Mouse (Mus musculus): Measurements from ENCODE around the gene Gm14685. TPM values are rescaled to one million over a fixed set of nuclear protein-coding genes. Genes with fewer than 3 reads are reported as not detected.

Gene Gm14685
- polyA plus RNA-seq (2012; ENCODE audit: low replicate concordance): 0.04 TPM in 1 of 2 replicates, not detected in the other

GRCm38 (mm10) chrX:73116747-73117146, at the start of gene Gm14685:
Gene Gm14685 (plus strand): TSS chrX:73117047.

GRCm38 (mm10) chrX:73082267-73083055, 34.4 kb upstream of the Gm14685 start, which contains the start of gene Xlr4a:
Gene Xlr4a (minus strand): TSS chrX:73082478.

GRCm38 (mm10) chrX:73096941-73097508, 19.8 kb upstream of the Gm14685 start, which contains the start of gene Xlr3a:
Gene Xlr3a (minus strand): TSS chrX:73097095.

GRCm38 (mm10) chrX:73148496-73148895, 31.6 kb downstream of the Gm14685 start, which contains the start of gene Xlr5b:
Gene Xlr5b (plus strand): TSS chrX:73148796.

DNA sequence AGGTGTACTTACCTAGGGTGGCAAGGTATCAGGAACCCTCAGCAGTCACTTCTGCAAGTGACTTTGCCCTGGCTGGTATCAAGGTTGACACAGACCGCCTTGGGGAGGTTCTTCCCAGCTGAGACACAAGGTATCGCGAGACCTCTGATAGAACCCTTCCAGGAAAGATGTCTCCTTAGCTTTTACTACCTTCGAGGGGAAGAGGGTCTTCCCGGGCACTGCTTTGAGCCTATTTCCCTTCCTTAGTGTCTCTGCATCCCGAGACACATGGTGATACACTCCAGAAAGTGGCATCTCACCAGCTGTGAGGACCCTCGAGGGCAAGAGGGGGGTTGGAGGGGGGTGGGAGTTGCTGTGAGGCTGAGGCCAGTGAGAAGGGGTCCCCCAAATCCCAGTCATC, 32.5 kb downstream of the Gm14685 start, which contains the start of gene DXBay18:
TSS of gene DXBay18 (minus strand) at position 101 of the 400 bp plus-strand sequence.

GRCm38 (mm10) chrX:73176889-73177288, 60.0 kb downstream of the Gm14685 start, which contains the start of gene Spin2d:
Gene Spin2d (minus strand): TSS chrX:73176989.

Other genes starting within 250 kb of the Gm14685 start
- gene Cetn2, start 198.6 kb upstream of the Gm14685 start, polyA plus RNA-seq (2012; ENCODE audit: low replicate concordance): 0.55 and 5.8 TPM in 2 replicates
- 0.55 and 1.4 TPM in 2 replicates for gene Nsdhl, start 198.5 kb upstream of the Gm14685 start, polyA plus RNA-seq (2012; ENCODE audit: low replicate concordance)
- gene Zfp185, start 129.7 kb upstream of the Gm14685 start, polyA plus RNA-seq (2012; ENCODE audit: low replicate concordance): not detected in 2 replicates
- not detected in 2 replicates for gene Pnma5, start 79.9 kb upstream of the Gm14685 start, polyA plus RNA-seq (2012; ENCODE audit: low replicate concordance)
- gene Pnma3, start 52.3 kb upstream of the Gm14685 start, polyA plus RNA-seq (2012; ENCODE audit: low replicate concordance): not detected in 2 replicates
- gene Xlr4a, start 34.6 kb upstream of the Gm14685 start, polyA plus RNA-seq (2012; ENCODE audit: low replicate concordance): 0.46 and 0.94 TPM in 2 replicates
- gene Xlr3a, start 20.0 kb upstream of the Gm14685 start, polyA plus RNA-seq (2012; ENCODE audit: low replicate concordance): not detected in 2 replicates
- gene Xlr5b, start 31.7 kb downstream of the Gm14685 start, polyA plus RNA-seq (2012; ENCODE audit: low replicate concordance): not detected in 2 replicates
- not detected in 2 replicates for gene DXBay18, start 32.4 kb downstream of the Gm14685 start, polyA plus RNA-seq (2012; ENCODE audit: low replicate concordance)
- not detected in 2 replicates for gene Spin2d, start 59.9 kb downstream of the Gm14685 start, polyA plus RNA-seq (2012; ENCODE audit: low replicate concordance)
- not detected in 2 replicates for gene Xlr3b, start 75.2 kb downstream of the Gm14685 start, polyA plus RNA-seq (2012; ENCODE audit: low replicate concordance)
- 2.9 and 7.0 TPM in 2 replicates for gene Xlr4b, start 97.3 kb downstream of the Gm14685 start, polyA plus RNA-seq (2012; ENCODE audit: low replicate concordance)
- 20.1 and 52.4 TPM in 2 replicates for gene F8a, start 111.2 kb downstream of the Gm14685 start, polyA plus RNA-seq (2012; ENCODE audit: low replicate concordance)
- gene Xlr4c, start 126.1 kb downstream of the Gm14685 start, polyA plus RNA-seq (2012; ENCODE audit: low replicate concordance): 0.91 and 2.7 TPM in 2 replicates
- not detected in 2 replicates for gene Xlr3c, start 148.3 kb downstream of the Gm14685 start, polyA plus RNA-seq (2012; ENCODE audit: low replicate concordance)
- gene Xlr5a, start 175.9 kb downstream of the Gm14685 start, polyA plus RNA-seq (2012; ENCODE audit: low replicate concordance): not detected in 2 replicates
- not detected in 2 replicates for gene Xlr5c, start 175.9 kb downstream of the Gm14685 start, polyA plus RNA-seq (2012; ENCODE audit: low replicate concordance)
- not detected in 2 replicates for gene Gm45015, start 219.8 kb downstream of the Gm14685 start, polyA plus RNA-seq (2012; ENCODE audit: low replicate concordance)
- gene Zfp275, start 225.6 kb downstream of the Gm14685 start, polyA plus RNA-seq (2012; ENCODE audit: low replicate concordance): 5.2 and 6.1 TPM in 2 replicates

Data from hematopoietic multipotent progenitor cell, adult 10-12 weeks (in vitro differentiated cells).